Mouse (Mus musculus): Measurements from ENCODE around the gene Gm37240.

DNA sequence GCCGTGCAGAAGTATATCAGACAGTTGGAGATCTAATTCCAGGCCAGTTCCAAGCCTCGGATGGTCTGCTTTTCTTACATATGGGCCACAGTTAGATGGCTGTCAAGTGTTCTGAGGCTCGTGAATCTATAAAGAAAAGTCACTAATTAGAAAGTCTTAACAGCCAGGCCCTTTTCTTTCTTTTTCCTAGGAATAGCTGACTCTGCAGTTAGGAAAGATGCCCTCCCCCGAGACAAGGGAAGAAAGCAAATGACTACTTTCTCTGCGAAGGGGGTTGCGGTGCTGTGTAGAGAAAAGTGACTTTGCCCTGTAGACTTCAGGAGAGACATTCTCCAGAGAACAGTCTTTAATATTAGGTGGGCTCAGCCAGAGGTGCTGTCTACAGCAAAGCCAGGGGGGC, 399.9 kb downstream of the Gm37240 start:
- TF ChIP-seq CTCF (IDR thresholded peaks at IDR 0.05; ENCODE audit: low read depth, low read length) (no peak), GATA1 (IDR thresholded peaks at IDR 0.05; ENCODE audit: borderline replicate concordance, low read length) (no peak), TAL1 (conservative IDR thresholded peaks at IDR 0.05; ENCODE audit: low read depth, low read length) (no peak)
